Mouse (Mus musculus) MEL (cell line): Measurements from ENCODE around the gene Tanc1.

Experiments used
- HCFC1 ChIP-seq: IDR thresholded peaks from 2 replicates; pipeline ENCODE4 v1.6.1; 2012; ENCODE audit warnings: low read depth, mild to moderate bottlenecking, inconsistent platforms, low read length, improper control_type of control experiment, moderate library complexity
- POLR2A ChIP-seq, 2 experiments: IDR thresholded peaks; 2 replicates each; pipeline ENCODE4 v1.6.1; 2011 to 2012; ENCODE audit warnings: low read length in 2 of 2, mild to moderate bottlenecking in 2 of 2, control low read depth in 1 of 2, improper control_type of control experiment in 1 of 2, low read depth in 1 of 2, moderate library complexity in 1 of 2; ENCODE audit not compliant: control insufficient read depth in 1 of 2, insufficient read depth in 1 of 2, poor library complexity in 1 of 2

- TF ChIP-seq HCFC1 (no peak), POLR2A (IDR thresholded peaks at IDR 0.05; ENCODE audit: control insufficient read depth in 1 of 2, insufficient read depth in 1 of 2, low read depth in 1 of 2, low read length in 2 of 2, poor library complexity in 1 of 2) (no peak)
Measured at GRCm38 (mm10) chr2:59737368-59737767, 125.5 kb downstream of the Tanc1 start.
